Mouse (Mus musculus) heart, postnatal 0 days (tissue): Measurements from ENCODE around the gene Pafah1b3. TPM values are rescaled to one million over a fixed set of nuclear protein-coding genes. Genes with fewer than 3 reads are reported as not detected.

Experiments
- ATAC-seq: fragments of 200-750 bp; cut with Nextera tagmentation; 2 replicates; pipeline ENCODE4 v1.8.0; 2017; ENCODE audit warnings: low read depth, moderate number of reproducible peaks, moderate library complexity; ENCODE audit not compliant: insufficient read depth
- DNase-seq: peaks from one replicate; pipeline ENCODE4 v3.0.0-alpha.2; 2016; ENCODE audit warnings: low spot score
- H3K27ac ChIP-seq: fragments of 300-500 bp; sonication (generic); 2 replicates; pipeline ENCODE4 v1.5.1; 2014; ENCODE audit warnings: low read depth, mild to moderate bottlenecking
- H3K27me3 ChIP-seq: fragments of 300-500 bp; sonication (generic); 2 replicates; pipeline ENCODE4 v1.6.1; 2014; ENCODE audit warnings: low read length, mixed read lengths; ENCODE audit not compliant: control insufficient read depth, insufficient read depth
- H3K36me3 ChIP-seq: fragments of 300-500 bp; sonication (generic); replicated peaks from 2 replicates; pipeline ENCODE4 v1.6.1; 2014; ENCODE audit warnings: low read length, mixed read lengths; ENCODE audit not compliant: control insufficient read depth, insufficient read depth
- H3K4me1 ChIP-seq: fragments of 300-500 bp; sonication (generic); 2 replicates; pipeline ENCODE4 v1.6.1; 2014; ENCODE audit warnings: antibody characterized with exemption; ENCODE audit not compliant: control insufficient read depth, insufficient read depth
- H3K4me2 ChIP-seq: fragments of 300-500 bp; sonication (generic); 2 replicates; pipeline ENCODE4 v1.6.1; 2014; ENCODE audit warnings: low read depth, mild to moderate bottlenecking, low read length, moderate library complexity
- H3K4me3 ChIP-seq: fragments of 300-500 bp; sonication (generic); 2 replicates; pipeline ENCODE4 v1.5.1; 2014; ENCODE audit warnings: low read depth, low read length
- H3K9ac ChIP-seq: fragments of 300-500 bp; sonication (generic); replicated peaks from 2 replicates; pipeline ENCODE4 v1.6.1; 2014; ENCODE audit warnings: low read depth, low read length, mixed read lengths
- H3K9me3 ChIP-seq: fragments of 300-500 bp; sonication (generic); replicated peaks from 2 replicates; pipeline ENCODE4 v1.6.1; 2016; ENCODE audit warnings: low read length; ENCODE audit not compliant: control insufficient read depth
- CTCF ChIP-seq: IDR thresholded peaks from 2 replicates; pipeline ENCODE4 v1.5.1; 2016; ENCODE audit warnings: antibody characterized with exemption, control low read depth, low read depth
- EP300 ChIP-seq: IDR thresholded peaks from 2 replicates; pipeline ENCODE4 v1.6.1; 2016; ENCODE audit warnings: antibody characterized with exemption, low read depth
- whole genome bisulfite sequencing: fragments of 180-500 bp; shearing (Covaris S2); extraction: QIAGEN DNeasy Blood & Tissue Kit; methylation state at CpG from one replicate; pipeline ENCODE4 v1.1.7; 2014; 5-methylcytosine and 5-hydroxymethylcytosine counted together
- polyA plus RNA-seq: library from polyadenylated mRNA; unstranded; fragments of >200 nt; fragmentation: Nextera tagmentation; extraction: Ambion mirVana; gene quantifications from 2 replicates; pipeline ENCODE4 v1.2.1, GENCODE M21; 2015
- total RNA-seq: library from RNA; depleted of rRNA; stranded (reverse); fragments of >200 nt; gene quantifications from 2 replicates; pipeline ENCODE4 v1.2.3, GENCODE M21; 2014; ENCODE audit warnings: low replicate concordance

Gene Pafah1b3
- total and polyA plus RNA-seq, 2 experiments from 2014 or later: 57.3 to 161 TPM

DNA sequence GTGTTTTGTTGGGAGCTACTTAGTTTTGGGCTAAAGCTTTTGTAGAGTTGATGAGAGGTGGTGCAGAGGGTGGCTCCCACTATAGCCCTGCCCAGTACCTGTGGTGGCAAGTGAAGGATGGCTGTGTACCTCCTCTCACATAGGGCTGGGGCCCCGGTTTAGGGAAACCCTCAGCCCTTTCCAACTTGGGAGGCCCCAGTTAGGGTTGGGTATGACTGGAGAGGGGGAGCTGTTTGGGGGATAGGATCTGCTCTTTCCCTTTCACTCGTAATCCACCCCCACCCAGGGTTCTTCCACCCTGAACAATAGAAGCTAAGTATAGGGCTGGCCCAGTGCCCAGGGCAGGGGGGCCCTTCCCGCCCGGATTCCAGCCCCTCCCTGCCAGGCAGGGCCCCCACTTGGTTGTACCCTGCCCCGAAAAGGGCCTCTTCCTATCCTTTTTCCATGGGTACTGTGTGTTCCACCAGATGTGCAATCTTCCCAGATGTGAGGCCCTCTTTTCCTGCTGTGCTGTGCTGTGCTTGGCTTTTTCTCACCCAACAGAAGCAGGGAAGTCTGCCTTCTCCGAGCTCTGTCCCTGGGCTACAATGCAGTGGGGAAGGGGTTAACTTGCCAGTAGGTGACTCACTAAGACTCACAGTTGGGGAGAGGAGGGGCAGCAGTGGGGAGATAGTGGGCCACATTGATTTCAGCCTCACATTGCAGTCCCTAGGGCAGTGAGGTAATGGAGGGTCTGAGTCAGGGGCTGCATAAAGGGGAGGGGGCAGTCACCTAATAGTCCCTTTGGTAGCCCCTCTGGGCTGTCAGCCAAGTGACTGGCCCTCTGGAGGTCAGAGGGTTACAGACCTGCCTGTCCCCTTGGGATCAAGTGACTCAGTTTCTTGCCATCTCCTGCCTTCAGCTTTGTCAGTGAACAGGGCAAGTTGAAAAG lies 17.7 kb downstream of the Pafah1b3 start:
- peak overlapping the region; percentile 99 for H3K27ac ChIP-seq
- H3K9ac ChIP-seq: peak overlapping the region; percentile 63
- ATAC-seq (peak; percentile 2), DNase-seq (peak; percentile 81)
- H3K9me3 ChIP-seq: no peaks in the 10 kb centered on the region
- H3K36me3 ChIP-seq: peaks cover 3% of the 10 kb centered on the region
- H3K4me1 ChIP-seq: peaks cover 60% of the 10 kb centered on the region
- 2% methylated on average over 6 of the region's 6 CpGs for WGBS
- peak overlapping the region; percentile 64 for H3K4me3 ChIP-seq
- H3K4me2 ChIP-seq: peak overlapping the region; percentile 79
- TF ChIP-seq EP300: peak; percentile 97
- no peak for TF ChIP-seq CTCF
- no peaks in the 10 kb centered on the region for H3K27me3 ChIP-seq

DNA sequence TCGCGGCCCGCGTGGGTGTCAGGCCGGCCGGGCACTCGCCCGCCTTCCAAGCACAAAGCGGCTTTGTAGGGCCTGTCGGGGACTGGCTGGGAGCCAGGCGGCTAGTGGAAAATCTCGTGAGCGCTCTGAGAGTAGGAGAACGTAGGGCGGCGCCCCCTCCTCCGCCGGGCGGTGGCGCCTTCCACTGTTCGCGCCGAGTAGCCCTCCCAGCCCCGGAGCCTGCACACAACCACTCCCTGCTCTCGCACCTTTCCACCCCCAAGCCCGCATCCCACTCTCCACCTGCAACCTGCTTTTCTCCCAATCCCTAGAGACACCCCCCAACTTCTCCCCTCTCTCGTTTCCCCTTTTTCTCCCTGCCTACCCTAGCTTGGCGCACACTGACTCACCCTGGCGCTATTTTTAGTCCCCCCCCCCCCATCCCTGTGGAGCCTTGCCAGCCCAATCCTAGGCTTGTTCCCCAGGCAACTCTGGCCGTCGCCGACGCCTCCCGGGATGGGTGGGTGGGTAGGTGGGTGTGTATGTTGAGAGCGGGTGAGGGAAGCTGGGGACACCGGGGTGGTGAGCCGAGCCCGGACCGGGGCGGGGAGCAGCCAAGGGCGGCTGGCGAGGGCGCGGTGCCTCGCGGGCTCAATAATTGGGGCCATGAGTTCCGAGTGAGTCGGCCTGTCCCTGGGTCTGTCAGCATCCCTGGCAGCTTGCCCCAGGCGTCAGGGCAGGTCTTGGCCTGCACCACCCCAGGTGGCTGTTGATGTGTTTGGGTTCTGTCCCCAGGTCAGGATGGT lies 18.5 kb downstream of the Pafah1b3 start:
- peak overlapping the region; percentile 79 for H3K4me2 ChIP-seq
- peak; percentile 80 for DNase-seq
- H3K9me3 ChIP-seq: no peaks in the 10 kb centered on the region
- peak overlapping the region; percentile 99 for H3K27ac ChIP-seq
- H3K4me1 ChIP-seq: peaks cover 60% of the 10 kb centered on the region
- TF ChIP-seq CTCF (no peak; the same call in 1 of the 2 replicates), EP300 (peak; percentile 70; the same call in 1 of the 2 replicates)
- H3K4me3 ChIP-seq: peak overlapping the region; percentile 64
- peak; percentile 30 for ATAC-seq
- WGBS: under 1% methylated on average over 48 of the region's 49 CpGs
- H3K9ac ChIP-seq: peak overlapping the region; percentile 63
- H3K27me3 ChIP-seq: no peaks in the 10 kb centered on the region
- H3K36me3 ChIP-seq: no peaks in the 10 kb centered on the region; the same call in 1 of the 2 replicates

DNA sequence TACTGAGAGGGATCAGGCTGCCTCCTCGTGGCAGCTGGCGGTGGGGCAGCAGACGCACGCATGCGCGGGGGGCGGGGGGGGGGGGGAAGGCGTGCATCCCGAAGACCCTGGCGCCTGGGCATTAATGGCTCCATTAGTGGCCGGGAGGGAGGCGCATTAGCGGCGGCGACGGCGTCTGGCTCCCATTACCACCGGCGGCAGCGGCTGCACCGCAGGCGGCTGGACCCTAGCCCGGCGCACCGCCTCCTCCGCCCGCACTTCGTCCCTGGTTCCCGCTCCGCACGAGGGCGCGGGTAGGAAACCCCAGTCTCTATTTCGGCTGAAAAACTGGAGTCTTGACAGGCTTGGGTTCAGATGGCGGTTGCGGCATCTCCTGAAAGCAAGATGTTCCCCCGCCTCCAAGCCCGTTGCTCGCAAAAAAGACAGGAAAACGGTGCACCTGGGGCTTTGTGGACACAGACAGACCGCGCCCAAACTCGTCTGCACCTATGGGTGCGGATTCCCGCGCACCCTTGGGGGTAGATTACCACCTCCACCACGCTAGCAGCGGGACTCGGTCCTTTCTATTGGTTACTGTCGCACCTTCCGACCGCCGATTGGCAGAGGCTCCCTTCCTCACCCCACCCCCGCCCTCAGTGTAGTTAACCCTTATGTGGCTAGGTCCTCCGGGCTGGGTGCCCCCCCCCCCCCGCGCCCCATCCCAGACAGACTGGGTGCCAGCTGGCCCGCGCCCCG lies 19.3 kb downstream of the Pafah1b3 start:
- H3K27ac ChIP-seq: peak overlapping the region; percentile 99
- no peaks in the 10 kb centered on the region for H3K27me3 ChIP-seq
- peak overlapping the region; percentile 64 for H3K4me3 ChIP-seq
- H3K36me3 ChIP-seq: peaks cover 1% of the 10 kb centered on the region
- peak overlapping the region; percentile 79 for H3K4me2 ChIP-seq
- ATAC-seq (peak; percentile 53), DNase-seq (peak; percentile 88)
- H3K9me3 ChIP-seq: no peaks in the 10 kb centered on the region
- no peak for TF ChIP-seq EP300
- peak; percentile 67 for TF ChIP-seq CTCF
- peaks cover 55% of the 10 kb centered on the region for H3K4me1 ChIP-seq
- under 1% methylated on average over 47 of the region's 60 CpGs for WGBS
- peak overlapping the region; percentile 63 for H3K9ac ChIP-seq

DNA sequence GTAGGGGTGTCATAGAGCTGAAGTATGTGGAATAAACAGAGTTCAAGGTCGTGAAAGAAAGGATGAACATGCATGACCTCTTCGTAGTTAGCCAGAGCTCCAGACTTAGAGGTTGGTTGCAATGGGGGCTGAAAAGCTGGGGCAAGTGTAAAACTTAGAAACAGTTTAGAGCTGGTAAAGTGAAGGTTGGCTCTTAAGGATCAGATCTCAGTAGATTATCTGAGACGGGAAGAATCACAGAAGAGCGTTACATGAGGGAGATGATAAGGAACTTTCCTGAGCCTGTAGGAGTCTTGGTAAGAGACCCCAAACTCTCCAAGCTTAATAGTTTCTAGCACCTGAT lies 19.8 kb downstream of the Pafah1b3 start:
- Histone ChIP-seq H3K36me3 (peaks cover 7% of the 10 kb centered on the region), H3K4me1 (peaks cover 52% of the 10 kb centered on the region), H3K4me3 (peak overlapping the region; percentile 64), H3K9ac (0 out of 2 replicates have a peak overlapping the region, but pooled peaks have one; percentile 33), H3K27ac (peak overlapping the region; percentile 99), H3K9me3 (no peaks in the 10 kb centered on the region), H3K4me2 (peak overlapping the region; percentile 79), H3K27me3 (no peaks in the 10 kb centered on the region)
- WGBS: 2% methylated on average over 4 of the region's 4 CpGs
- DNase-seq (no peak), ATAC-seq (no peak)
- no peak for TF ChIP-seq EP300
- TF ChIP-seq CTCF: no peak

DNA sequence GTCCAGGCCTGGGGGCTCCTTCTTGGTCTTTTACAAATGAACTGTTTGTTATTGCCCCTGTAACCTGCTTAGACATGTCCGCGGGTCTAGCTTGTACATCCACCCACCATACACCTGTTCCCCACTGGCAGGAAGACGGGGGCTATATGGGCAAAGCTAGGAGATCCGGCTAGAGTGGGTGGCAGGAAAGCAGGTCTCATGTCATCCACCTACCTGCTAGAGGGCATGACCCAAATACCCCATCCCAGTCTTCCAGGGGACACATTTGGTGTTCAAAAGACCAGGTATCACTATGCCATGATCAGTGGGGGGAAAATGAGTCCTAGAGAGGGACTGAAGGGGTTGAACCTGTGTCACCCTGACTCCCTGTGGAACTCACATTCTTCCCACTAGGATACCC lies 20.4 kb downstream of the Pafah1b3 start:
- 86% methylated on average over 4 of the region's 4 CpGs for WGBS
- peak overlapping the region; percentile 99 for H3K27ac ChIP-seq
- no peak for DNase-seq
- H3K36me3 ChIP-seq: peaks cover 11% of the 10 kb centered on the region
- no peak for ATAC-seq
- no peaks in the 10 kb centered on the region for H3K9me3 ChIP-seq
- no peaks in the 10 kb centered on the region for H3K27me3 ChIP-seq
- TF ChIP-seq EP300: no peak
- TF ChIP-seq CTCF: no peak
- H3K4me2 ChIP-seq: peak overlapping the region; percentile 79
- H3K4me1 ChIP-seq: peaks cover 49% of the 10 kb centered on the region
- H3K4me3 ChIP-seq: no peak overlapping the region
- peak overlapping the region; percentile 33; the same call in 1 of the 2 replicates for H3K9ac ChIP-seq
